Mouse (Mus musculus): ENCODE results near the gene Megf11. TPM values are rescaled to one million over a fixed set of nuclear protein-coding genes. Genes with fewer than 3 reads are reported as not detected.

The Megf11 gene
- total and polyA plus RNA-seq, 3 experiments = 0.08 to 0.93 TPM; not detected in 1

DNA sequence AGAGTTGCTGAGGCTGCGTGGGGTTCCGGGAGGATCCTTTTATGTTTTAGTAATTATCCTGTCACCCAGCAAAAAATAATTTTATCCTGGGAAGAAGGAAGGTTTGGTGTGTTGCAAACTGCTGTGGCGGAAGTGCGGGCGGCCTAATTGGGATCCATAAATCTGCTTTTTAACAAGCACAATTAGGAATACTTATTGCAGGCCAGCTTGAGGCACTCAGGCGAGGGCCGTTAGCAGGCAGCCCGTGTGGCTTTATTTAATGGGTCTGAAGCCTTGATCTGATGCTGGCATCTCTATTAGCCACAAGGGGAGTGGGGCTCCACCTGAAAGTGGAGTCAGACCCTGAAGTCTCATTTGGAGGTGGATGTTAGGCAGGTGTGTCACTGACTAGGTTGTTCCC lies 23.4 kb downstream of the Megf11 start:
- no peak for DNase-seq (ENCODE audit: low read depth, low spot score)
- H3K79me2 ChIP-seq (ENCODE audit: control insufficient read depth, insufficient read depth, low read length, poor library complexity) = no peaks in the 10 kb centered on the region
- no peaks in the 10 kb centered on the region for H3K9me3 ChIP-seq (replicated peaks; ENCODE audit: insufficient read depth, low read length)
- H3K27me3 ChIP-seq (ENCODE audit: control insufficient read depth in 1 of 2, insufficient read depth in 2 of 2, low read length in 2 of 2) = peaks cover 0 to 3% of the 10 kb centered on the region in 2 experiments; a peak in 2 of 4 replicates
- no peak overlapping the region for H3K27ac ChIP-seq (ENCODE audit: control insufficient read depth, low read depth, low read length)
- no peaks in the 10 kb centered on the region for H3K36me3 ChIP-seq (ENCODE audit: control insufficient read depth in 1 of 2, insufficient read depth in 2 of 2, low read length in 2 of 2)
- H3K4me1 ChIP-seq (ENCODE audit: control insufficient read depth in 1 of 2, insufficient read depth in 2 of 2, low read length in 2 of 2) = no peaks in the 10 kb centered on the region
- no peak overlapping the region for H3K9ac ChIP-seq (ENCODE audit: control insufficient read depth, low read depth, low read length, poor library complexity, severe bottlenecking)
- TF ChIP-seq ELF1 (IDR thresholded peaks at IDR 0.05; ENCODE audit: low read depth, low read length) (no peak), POLR2AphosphoS5 (IDR thresholded peaks at IDR 0.05; ENCODE audit: borderline replicate concordance, low read depth, low read length) (no peak), TCF12 (IDR thresholded peaks at IDR 0.05; ENCODE audit: low read depth, low read length) (no peak), HCFC1 (IDR thresholded peaks at IDR 0.05; ENCODE audit: low read depth, low read length) (no peak), MEF2A (IDR thresholded peaks at IDR 0.05; ENCODE audit: extremely low read depth, insufficient replicate concordance, low read depth, low read length, poor library complexity, severe bottlenecking) (no peak), SMC3 (IDR thresholded peaks at IDR 0.05; ENCODE audit: low read depth, low read length) (no peak), E2F4 (IDR thresholded peaks at IDR 0.05; ENCODE audit: borderline replicate concordance, low read depth, low read length) (no peak), NELFE (IDR thresholded peaks at IDR 0.05; ENCODE audit: low read depth, low read length) (no peak)
- no peak overlapping the region for H3K4me3 ChIP-seq (ENCODE audit: control insufficient read depth in 1 of 2, insufficient read depth in 1 of 2, low read depth in 2 of 2, low read length in 2 of 2)

DNA sequence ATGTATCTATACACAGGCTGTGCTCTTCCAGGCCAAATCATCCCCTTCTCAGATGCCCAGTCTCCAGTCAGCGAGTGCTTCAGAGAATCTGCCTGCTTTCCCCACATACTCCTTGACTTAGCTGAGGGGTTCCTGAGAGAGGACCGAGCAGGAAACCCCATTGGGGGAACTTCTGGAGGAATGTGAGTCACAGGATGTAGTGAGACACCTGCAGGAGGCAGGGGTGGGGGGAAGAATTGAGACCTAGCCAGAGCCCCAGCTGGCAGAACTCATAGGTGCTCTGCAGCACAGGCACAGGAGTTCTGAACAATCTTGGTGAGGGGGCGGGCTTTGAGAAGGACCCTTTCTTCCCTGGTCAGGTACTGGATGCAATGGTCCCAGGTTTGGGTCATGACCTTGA lies 35.0 kb downstream of the Megf11 start:
- DNase-seq (ENCODE audit: low read depth, low spot score) = no peak
- Histone ChIP-seq H3K27me3 (ENCODE audit: control insufficient read depth in 1 of 2, insufficient read depth in 2 of 2, low read length in 2 of 2) (peaks cover 0 to 5% of the 10 kb centered on the region in 2 experiments; a peak in 3 of 4 replicates), H3K9ac (ENCODE audit: control insufficient read depth, low read depth, low read length, poor library complexity, severe bottlenecking) (no peak overlapping the region), H3K27ac (ENCODE audit: control insufficient read depth, low read depth, low read length) (no peak overlapping the region), H3K79me2 (ENCODE audit: control insufficient read depth, insufficient read depth, low read length, poor library complexity) (no peaks in the 10 kb centered on the region), H3K36me3 (ENCODE audit: control insufficient read depth in 1 of 2, insufficient read depth in 2 of 2, low read length in 2 of 2) (no peaks in the 10 kb centered on the region), H3K4me3 (ENCODE audit: control insufficient read depth in 1 of 2, insufficient read depth in 1 of 2, low read depth in 2 of 2, low read length in 2 of 2) (no peak overlapping the region), H3K4me1 (ENCODE audit: control insufficient read depth in 1 of 2, insufficient read depth in 2 of 2, low read length in 2 of 2) (no peaks in the 10 kb centered on the region), H3K9me3 (replicated peaks; ENCODE audit: insufficient read depth, low read length) (no peaks in the 10 kb centered on the region)
- no peak for TF ChIP-seq NRF1 (IDR thresholded peaks at IDR 0.05; ENCODE audit: insufficient read depth, low read depth, low read length, poor library complexity, severe bottlenecking)
- no peak for TF ChIP-seq POLR2AphosphoS2 (IDR thresholded peaks at IDR 0.05; ENCODE audit: low read length)
- no peak for TF ChIP-seq NELFE (IDR thresholded peaks at IDR 0.05; ENCODE audit: low read depth, low read length)
- no peak for TF ChIP-seq POLR2A (IDR thresholded peaks at IDR 0.05; ENCODE audit: control insufficient read depth in 1 of 2, insufficient read depth in 1 of 2, low read depth in 1 of 2, low read length in 2 of 2, poor library complexity in 1 of 2)
- no peak for TF ChIP-seq ZMIZ1 (IDR thresholded peaks at IDR 0.05; ENCODE audit: low read depth, low read length)
- no peak for TF ChIP-seq TBP (IDR thresholded peaks at IDR 0.05; ENCODE audit: low read depth, low read length)
- no peak for TF ChIP-seq MAZ (IDR thresholded peaks at IDR 0.05; ENCODE audit: low read depth, low read length)
- no peak for TF ChIP-seq HCFC1 (IDR thresholded peaks at IDR 0.05; ENCODE audit: low read depth, low read length)
- TF ChIP-seq GABPA (IDR thresholded peaks at IDR 0.05; ENCODE audit: low read depth, low read length) = no peak
- TF ChIP-seq GATA1 (IDR thresholded peaks at IDR 0.05; ENCODE audit: low read depth, low read length) = no peak
- TF ChIP-seq USF1 (IDR thresholded peaks at IDR 0.05; ENCODE audit: low read depth, low read length) = no peak
- no peak for TF ChIP-seq TCF12 (IDR thresholded peaks at IDR 0.05; ENCODE audit: low read depth, low read length)
- no peak for TF ChIP-seq ZC3H11A (IDR thresholded peaks at IDR 0.05; ENCODE audit: low read depth, low read length)
